Mouse (Mus musculus) forebrain, embryonic 15.5 days (tissue): ENCODE measurements around the gene Zfp771. TPM values are rescaled to one million over a fixed set of nuclear protein-coding genes. Genes with fewer than 3 reads are reported as not detected.

ENCODE experiments used
- ATAC-seq: fragments of 200-750 bp; cut with Nextera tagmentation; replicated peaks from 2 replicates; pipeline ENCODE4 v1.8.0; 2017; ENCODE audit warnings: mild to moderate bottlenecking, moderate TSS enrichment, moderate library complexity
- H3K27ac ChIP-seq: fragments of 300-500 bp; sonication (generic); replicated peaks from 2 replicates; pipeline ENCODE4 v1.5.1; 2015; ENCODE audit warnings: mild to moderate bottlenecking, inconsistent platforms
- H3K27me3 ChIP-seq: fragments of 300-500 bp; sonication (generic); 2 replicates; pipeline ENCODE4 v1.6.1; 2015; ENCODE audit warnings: inconsistent platforms
- H3K36me3 ChIP-seq: fragments of 300-500 bp; sonication (generic); 2 replicates; pipeline ENCODE4 v1.6.1; 2015; ENCODE audit warnings: mild to moderate bottlenecking, inconsistent platforms
- H3K4me1 ChIP-seq: fragments of 300-500 bp; sonication (generic); 2 replicates; pipeline ENCODE4 v1.6.1; 2015; ENCODE audit warnings: inconsistent platforms
- H3K4me2 ChIP-seq: fragments of 300-500 bp; sonication (generic); replicated peaks from 2 replicates; pipeline ENCODE4 v1.6.1; 2015; ENCODE audit warnings: mild to moderate bottlenecking, inconsistent platforms
- H3K4me3 ChIP-seq: fragments of 300-500 bp; sonication (generic); 2 replicates; pipeline ENCODE4 v1.5.1; 2015; ENCODE audit warnings: mild to moderate bottlenecking, inconsistent platforms
- H3K9ac ChIP-seq: fragments of 300-500 bp; sonication (generic); replicated peaks from 2 replicates; pipeline ENCODE4 v1.6.1; 2015; ENCODE audit warnings: mild to moderate bottlenecking, inconsistent platforms
- H3K9me3 ChIP-seq: fragments of 300-500 bp; sonication (generic); 2 replicates; pipeline ENCODE4 v1.6.1; 2016; ENCODE audit warnings: inconsistent platforms
- whole genome bisulfite sequencing: fragments of 180-500 bp; shearing (Covaris S2); methylation state at CpG from one replicate; pipeline ENCODE4 v1.1.7; 2015; ENCODE audit warnings: mixed read lengths; 5-methylcytosine and 5-hydroxymethylcytosine counted together
- polyA plus RNA-seq: library from polyadenylated mRNA; unstranded; fragments of >200 nt; fragmentation: Nextera tagmentation; extraction: Ambion mirVana; gene quantifications from 2 replicates; pipeline ENCODE4 v1.2.1, GENCODE M21; 2015

Zfp771 gene
- polyA plus RNA-seq, 1 experiment from 2014 or later = 65.2 TPM

DNA sequence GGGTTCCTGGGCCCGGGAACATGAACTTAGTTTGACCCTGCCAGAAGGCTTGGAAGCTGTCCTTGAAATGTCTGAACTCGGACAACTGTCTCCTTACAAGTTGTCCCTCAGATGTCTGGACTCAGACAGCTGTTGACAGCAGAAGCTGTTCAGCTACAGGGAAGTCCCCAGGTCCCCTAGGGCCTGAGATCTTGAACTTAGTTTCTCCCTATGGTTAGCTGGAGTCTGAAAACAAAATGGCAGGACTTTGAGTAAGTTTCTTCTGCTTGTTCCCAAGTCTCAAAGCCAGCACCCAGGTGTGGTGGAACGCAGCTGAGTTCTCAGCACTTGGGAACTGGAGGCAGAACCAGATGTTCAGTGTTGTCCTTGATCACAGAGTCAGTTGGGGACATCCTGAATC lies 36.0 kb downstream of the Zfp771 start:
- 85% methylated on average over 3 of the region's 3 CpGs for WGBS
- Histone ChIP-seq H3K4me2 (no peak overlapping the region), H3K9ac (no peak overlapping the region), H3K27me3 (no peaks in the 10 kb centered on the region), H3K4me1 (no peaks in the 10 kb centered on the region), H3K9me3 (no peaks in the 10 kb centered on the region), H3K36me3 (no peaks in the 10 kb centered on the region), H3K27ac (no peak overlapping the region), H3K4me3 (no peak overlapping the region)
- no peak for ATAC-seq

DNA sequence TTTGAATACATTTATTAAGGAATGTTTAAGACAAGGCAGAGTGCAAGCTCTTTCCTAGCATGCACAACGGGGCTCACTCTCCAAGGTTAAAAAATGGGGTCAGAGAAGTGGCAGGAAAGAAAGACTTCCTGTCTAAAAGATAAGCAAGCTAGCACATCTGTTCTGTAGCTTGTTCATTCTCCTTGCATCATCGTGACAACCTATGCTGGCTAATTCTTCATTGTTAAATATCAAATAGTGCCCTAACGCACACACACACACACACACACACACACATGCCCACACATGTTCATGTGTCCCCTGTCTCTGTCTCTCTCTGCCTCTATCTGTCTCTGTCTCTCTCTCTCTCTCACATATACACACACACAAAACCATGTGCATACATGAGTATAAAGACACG lies 37.0 kb downstream of the Zfp771 start:
- Histone ChIP-seq H3K4me1 (no peaks in the 10 kb centered on the region), H3K27ac (no peak overlapping the region), H3K4me3 (no peak overlapping the region), H3K36me3 (no peaks in the 10 kb centered on the region), H3K9me3 (no peaks in the 10 kb centered on the region), H3K27me3 (no peaks in the 10 kb centered on the region), H3K9ac (no peak overlapping the region), H3K4me2 (no peak overlapping the region)
- ATAC-seq = no peak
- WGBS = 81% methylated on average over 4 of the region's 4 CpGs

DNA sequence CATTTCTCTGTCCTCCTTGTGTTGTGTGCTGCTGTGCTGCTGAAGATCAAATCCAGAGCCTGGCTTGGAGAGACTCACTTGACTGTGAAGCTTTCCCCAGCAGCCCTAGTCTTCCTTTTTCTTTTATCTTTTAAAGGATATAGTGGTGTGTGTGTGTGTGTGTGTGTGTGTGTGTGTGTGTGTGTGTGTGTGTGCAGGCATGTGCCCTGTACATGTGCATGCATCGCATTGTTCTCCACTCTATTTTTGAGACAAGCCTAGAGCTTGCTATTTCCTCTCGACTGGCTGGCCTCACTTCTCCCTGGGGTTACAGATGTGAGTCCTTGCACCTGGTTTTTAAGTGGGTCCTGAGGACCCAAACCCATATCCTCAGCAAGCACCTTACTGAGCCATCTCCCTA lies 38.1 kb downstream of the Zfp771 start:
- H3K9me3 ChIP-seq = no peaks in the 10 kb centered on the region
- no peak for ATAC-seq
- H3K27ac ChIP-seq = no peak overlapping the region
- no peaks in the 10 kb centered on the region for H3K36me3 ChIP-seq
- no peaks in the 10 kb centered on the region for H3K4me1 ChIP-seq
- no peak overlapping the region for H3K4me2 ChIP-seq
- H3K9ac ChIP-seq = no peak overlapping the region
- H3K4me3 ChIP-seq = no peak overlapping the region
- no peaks in the 10 kb centered on the region for H3K27me3 ChIP-seq
- 88% methylated on average over 2 of the region's 2 CpGs for WGBS

DNA sequence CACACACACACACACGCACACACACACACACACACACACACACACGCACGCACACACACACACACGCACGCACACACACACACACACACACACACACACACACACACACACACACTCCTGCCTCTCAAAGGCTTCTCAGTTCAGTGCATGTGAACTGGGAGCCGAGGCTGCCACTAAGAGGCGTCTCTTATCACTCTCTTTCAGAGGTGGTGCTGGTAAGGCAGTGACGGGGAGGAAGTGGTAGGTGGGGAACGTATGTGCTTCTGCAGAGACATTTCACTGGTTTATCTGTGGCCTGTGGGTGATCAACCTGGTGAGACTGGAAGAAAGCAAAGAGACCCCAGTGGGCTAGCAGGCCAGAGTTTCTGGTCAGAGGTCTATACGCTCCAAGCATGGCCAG lies 41.1 kb downstream of the Zfp771 start:
- Histone ChIP-seq H3K9me3 (no peaks in the 10 kb centered on the region; the same call in 1 of the 2 replicates), H3K27me3 (no peaks in the 10 kb centered on the region), H3K27ac (no peak overlapping the region), H3K9ac (no peak overlapping the region), H3K4me2 (no peak overlapping the region), H3K36me3 (no peaks in the 10 kb centered on the region), H3K4me1 (no peaks in the 10 kb centered on the region), H3K4me3 (no peak overlapping the region)
- no peak for ATAC-seq
- WGBS = 90% methylated on average over 5 of the region's 10 CpGs

DNA sequence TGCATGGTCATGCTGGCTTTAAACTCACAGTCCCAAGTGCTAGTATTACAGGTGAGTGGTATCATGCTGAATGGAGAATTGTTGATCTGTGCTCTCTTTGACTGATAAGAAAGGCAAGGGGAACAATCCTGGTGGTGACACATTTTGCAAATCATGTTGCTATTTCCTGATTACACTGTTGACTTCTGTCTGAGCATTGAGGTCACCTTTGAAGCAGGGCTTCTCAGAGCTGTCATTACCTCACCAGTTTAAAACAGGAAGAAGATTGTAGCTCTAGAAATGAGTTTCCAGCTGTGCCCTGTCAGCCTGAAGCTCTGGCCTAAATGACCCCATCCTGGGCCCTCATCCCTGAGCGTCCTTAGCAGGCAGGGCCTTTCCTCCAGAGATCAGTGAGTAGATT lies 43.9 kb downstream of the Zfp771 start:
- no peak overlapping the region for H3K9ac ChIP-seq
- no peak overlapping the region for H3K27ac ChIP-seq
- H3K9me3 ChIP-seq = no peaks in the 10 kb centered on the region; the same call in 1 of the 2 replicates
- H3K27me3 ChIP-seq = no peaks in the 10 kb centered on the region
- H3K4me1 ChIP-seq = no peaks in the 10 kb centered on the region
- H3K4me3 ChIP-seq = no peak overlapping the region
- no peaks in the 10 kb centered on the region for H3K36me3 ChIP-seq
- no peak overlapping the region for H3K4me2 ChIP-seq
- WGBS = 91% methylated on average over 1 of the region's 1 CpGs
- ATAC-seq = no peak

DNA sequence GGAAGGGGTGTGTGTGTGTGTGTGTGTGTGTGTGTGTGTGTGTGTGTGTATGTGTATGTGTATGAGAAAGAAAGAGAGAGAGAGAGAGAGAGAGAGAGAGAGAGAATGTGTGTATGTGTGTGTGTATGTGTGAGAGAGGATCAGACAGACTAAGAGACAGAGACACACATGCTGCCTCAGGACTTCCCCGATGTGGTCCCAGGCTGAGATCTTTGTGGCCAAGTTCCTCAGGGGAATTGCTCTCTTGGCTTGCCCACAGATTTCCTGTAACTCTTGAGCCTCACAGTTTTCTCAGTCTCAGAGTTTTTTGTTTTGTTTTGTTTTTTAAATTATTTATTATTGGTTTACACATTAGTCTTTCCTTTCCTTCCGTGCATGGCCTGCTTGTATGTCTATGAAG lies 45.2 kb downstream of the Zfp771 start:
- H3K9me3 ChIP-seq = no peaks in the 10 kb centered on the region; the same call in 1 of the 2 replicates
- no peaks in the 10 kb centered on the region for H3K4me1 ChIP-seq
- no peaks in the 10 kb centered on the region for H3K36me3 ChIP-seq
- H3K9ac ChIP-seq = no peak overlapping the region
- H3K4me2 ChIP-seq = no peak overlapping the region
- no peak overlapping the region for H3K4me3 ChIP-seq
- ATAC-seq = no peak
- H3K27ac ChIP-seq = no peak overlapping the region
- 100% methylated on average over 2 of the region's 2 CpGs for WGBS
- no peaks in the 10 kb centered on the region for H3K27me3 ChIP-seq

DNA sequence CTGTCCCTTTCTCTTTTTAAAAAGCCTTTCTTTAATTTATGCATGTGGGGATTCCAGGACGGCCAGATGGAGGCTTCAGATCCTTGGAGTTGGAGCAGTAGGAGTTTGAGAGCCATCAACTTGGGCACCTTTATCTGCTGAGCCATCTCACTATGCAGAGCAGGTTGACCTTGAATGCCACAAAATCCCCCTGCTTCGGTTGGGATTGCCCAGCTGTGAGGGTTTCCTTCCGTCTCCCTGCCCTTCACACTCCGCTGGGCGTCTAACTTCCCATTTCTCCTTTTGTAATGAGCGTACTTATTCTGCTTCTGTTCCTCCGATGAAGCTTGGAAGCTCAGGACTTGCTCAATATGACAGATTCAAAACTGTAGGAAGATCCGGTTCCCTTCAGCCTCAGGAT lies 46.1 kb downstream of the Zfp771 start:
- no peak for ATAC-seq
- H3K9me3 ChIP-seq = no peaks in the 10 kb centered on the region; the same call in 1 of the 2 replicates
- H3K36me3 ChIP-seq = no peaks in the 10 kb centered on the region
- 62% methylated on average over 8 of the region's 8 CpGs for WGBS
- no peak overlapping the region for H3K27ac ChIP-seq
- H3K4me2 ChIP-seq = no peak overlapping the region
- H3K4me3 ChIP-seq = no peak overlapping the region
- no peak overlapping the region for H3K9ac ChIP-seq
- H3K27me3 ChIP-seq = no peaks in the 10 kb centered on the region
- H3K4me1 ChIP-seq = no peaks in the 10 kb centered on the region

DNA sequence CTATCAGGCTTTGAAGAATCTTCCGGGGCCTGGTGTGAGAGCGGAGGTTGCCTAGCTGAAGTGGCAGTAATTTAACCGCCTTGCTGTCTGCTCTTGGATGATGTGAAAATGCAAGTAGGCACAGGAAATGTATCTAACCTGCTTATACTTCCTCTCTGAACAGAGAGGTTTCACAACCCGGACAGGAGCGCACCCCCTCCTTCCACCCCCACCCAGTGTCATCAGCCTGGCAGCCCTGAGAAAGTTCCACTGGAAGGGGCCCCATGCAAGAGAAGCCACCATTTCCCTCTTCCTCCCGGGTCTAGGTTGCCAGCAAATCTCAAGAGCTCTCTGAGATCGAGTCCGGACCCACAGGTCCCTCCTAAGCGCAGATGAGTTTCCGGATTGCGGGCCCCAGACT lies 52.0 kb downstream of the Zfp771 start, which contains the start of gene Itgal:
Gene Itgal, plus strand, starts transcription at position 163 of the 400 bp plus-strand sequence.
- H3K27me3 ChIP-seq = no peaks in the 10 kb centered on the region
- no peaks in the 10 kb centered on the region for H3K4me1 ChIP-seq
- H3K4me2 ChIP-seq = no peak within 1 kb of the TSS
- H3K9ac ChIP-seq = no peak within 1 kb of the TSS
- H3K4me3 ChIP-seq = no peak within 1 kb of the TSS
- H3K9me3 ChIP-seq = no peaks in the 10 kb centered on the region
- no peaks in the 10 kb centered on the region for H3K36me3 ChIP-seq
- H3K27ac ChIP-seq = no peak within 1 kb of the TSS
- ATAC-seq = no peak
- 93% methylated on average over 11 of the region's 11 CpGs for WGBS

DNA sequence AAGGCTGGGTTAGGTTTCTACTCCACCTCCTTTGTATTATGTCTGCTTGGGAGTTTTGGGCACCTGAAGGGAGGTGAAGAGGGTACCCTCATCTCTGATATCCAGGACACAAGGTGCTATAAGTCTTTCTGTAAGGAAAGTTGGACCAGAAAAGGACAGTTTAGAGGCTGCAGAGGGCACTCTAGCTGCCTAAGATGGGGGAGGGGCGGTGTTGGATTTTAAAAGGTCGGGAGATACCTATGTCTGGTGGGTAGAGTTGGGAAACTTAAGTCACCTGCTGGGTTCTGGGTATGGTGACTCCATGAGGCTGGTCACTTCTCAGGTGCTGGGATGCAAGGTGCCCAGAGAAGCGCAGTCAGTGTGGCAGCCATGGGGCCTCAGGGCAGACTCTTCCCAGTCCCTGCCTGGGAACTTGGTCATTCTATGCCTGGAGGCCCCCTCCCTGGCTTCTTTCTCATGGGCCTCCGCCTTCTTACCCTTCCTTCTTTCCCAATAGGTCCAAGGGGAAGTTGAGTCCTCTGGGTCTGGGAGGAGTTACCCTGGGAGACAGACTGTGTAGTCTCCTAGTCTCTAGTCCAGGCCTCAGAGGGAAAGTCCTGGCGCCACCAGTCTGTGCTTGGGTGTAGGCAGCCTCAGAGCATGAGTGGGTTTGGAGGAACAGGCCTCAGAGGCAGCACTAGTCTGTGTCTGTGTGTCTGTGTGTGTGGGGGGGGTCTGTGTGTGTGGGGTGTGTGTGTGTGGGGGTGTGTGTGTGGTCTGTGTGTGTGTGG lies 52.9 kb downstream of the Zfp771 start:
- Histone ChIP-seq H3K9ac (no peak overlapping the region), H3K27me3 (no peaks in the 10 kb centered on the region), H3K36me3 (no peaks in the 10 kb centered on the region), H3K27ac (no peak overlapping the region), H3K4me2 (no peak overlapping the region), H3K4me1 (no peaks in the 10 kb centered on the region), H3K4me3 (no peak overlapping the region), H3K9me3 (no peaks in the 10 kb centered on the region)
- 88% methylated on average over 5 of the region's 5 CpGs for WGBS
- no peak for ATAC-seq

DNA sequence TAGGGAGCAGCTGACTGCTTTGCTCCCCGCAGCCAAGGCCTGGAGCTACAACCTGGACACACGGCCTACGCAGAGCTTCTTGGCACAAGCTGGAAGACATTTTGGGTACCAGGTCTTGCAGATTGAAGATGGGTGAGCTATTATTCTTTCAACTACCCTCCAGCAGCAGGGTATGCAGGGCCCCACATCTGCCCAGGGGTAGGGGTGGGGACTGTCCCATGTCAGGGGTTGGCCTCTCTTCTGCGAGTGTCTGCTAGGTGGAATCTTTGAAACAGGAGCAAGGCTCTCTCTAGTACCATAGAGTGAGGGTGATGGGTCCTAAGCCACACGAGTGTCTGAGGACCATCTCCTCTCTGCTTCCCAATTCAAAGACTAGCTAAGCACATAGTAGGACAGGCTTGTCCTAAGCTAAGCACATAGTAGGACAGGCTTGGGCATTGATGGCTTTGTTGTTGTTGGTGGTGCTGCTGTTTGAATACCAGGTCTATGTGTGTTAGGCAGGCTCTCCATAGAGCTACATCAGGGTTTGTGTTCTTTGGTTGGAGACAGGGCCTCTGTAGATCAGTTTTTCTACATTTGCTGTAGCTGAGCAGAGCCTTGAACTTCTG lies 53.6 kb downstream of the Zfp771 start:
- ATAC-seq = no peak
- H3K4me2 ChIP-seq = no peak overlapping the region
- H3K27me3 ChIP-seq = no peaks in the 10 kb centered on the region
- H3K4me1 ChIP-seq = no peaks in the 10 kb centered on the region
- WGBS = 94% methylated on average over 5 of the region's 5 CpGs
- H3K27ac ChIP-seq = no peak overlapping the region
- no peak overlapping the region for H3K4me3 ChIP-seq
- H3K9ac ChIP-seq = no peak overlapping the region
- H3K9me3 ChIP-seq = no peaks in the 10 kb centered on the region
- H3K36me3 ChIP-seq = no peaks in the 10 kb centered on the region
